Mouse (Mus musculus): ENCODE results near the gene Dhx29.
A peak's percentile ranks its signal among the peaks of the same experiment; 100 is the strongest.
"Not testable (repeated sequence)": the region's sequence is repeated elsewhere in the genome, so short reads cannot be mapped to it uniquely, and the experiment has no call there.

Dhx29 gene

GRCm38 (mm10) chr13:112987532-112987943 is 60.3 kb downstream of the Dhx29 start, which contains the start of gene Ccno:
Ccno (plus strand) TSS chr13:112987802.
- peak; percentile 93 for DNase-seq (ENCODE audit: low spot score)

GRCm38 (mm10) chr13:112987991-112988390 is 60.7 kb downstream of the Dhx29 start:
- DNase-seq (ENCODE audit: low spot score) = no peak

- no peak for DNase-seq (ENCODE audit: low spot score)
These were observed 61.6 kb downstream of the Dhx29 start for GRCm38 (mm10) chr13:112988866-112989265.

- DNase-seq (ENCODE audit: low spot score) = no peak
These were observed 62.3 kb downstream of the Dhx29 start for GRCm38 (mm10) chr13:112989541-112989940.

GRCm38 (mm10) chr13:112990346-112990745 is 63.1 kb downstream of the Dhx29 start:
- DNase-seq (ENCODE audit: low spot score) = no peak

- no peak for DNase-seq (ENCODE audit: low spot score)
These were observed 66.4 kb downstream of the Dhx29 start, which contains the start of gene Mcidas for GRCm38 (mm10) chr13:112993531-112994152. Mcidas (plus strand) TSS chr13:112993845.

- peak; percentile 61 for DNase-seq (ENCODE audit: low spot score)
These were observed 66.9 kb downstream of the Dhx29 start for GRCm38 (mm10) chr13:112994191-112994590.

GRCm38 (mm10) chr13:112996407-112996806 is 69.2 kb downstream of the Dhx29 start:
- DNase-seq (ENCODE audit: low spot score) = no peak

GRCm38 (mm10) chr13:112997369-112997768 is 70.1 kb downstream of the Dhx29 start:
- no peak for DNase-seq (ENCODE audit: low spot score)

GRCm38 (mm10) chr13:112998427-112999201 is 71.4 kb downstream of the Dhx29 start:
- no peak for DNase-seq (ENCODE audit: low spot score)

- DNase-seq (ENCODE audit: low spot score) = no peak
These were observed 72.8 kb downstream of the Dhx29 start for GRCm38 (mm10) chr13:113000090-113000489.

- DNase-seq (ENCODE audit: low spot score) = no peak
These were observed 73.5 kb downstream of the Dhx29 start for GRCm38 (mm10) chr13:113000576-113001318.

- no peak for DNase-seq (ENCODE audit: low spot score)
These were observed 85.4 kb downstream of the Dhx29 start for GRCm38 (mm10) chr13:113012683-113013082.

- DNase-seq (ENCODE audit: low spot score) = not testable (repeated sequence)
These were observed 86.1 kb downstream of the Dhx29 start for GRCm38 (mm10) chr13:113013174-113013953.
